Mouse (Mus musculus): ENCODE measurements around the gene Cd163. TPM values are rescaled to one million over a fixed set of nuclear protein-coding genes. Genes with fewer than 3 reads are reported as not detected.
"Not testable (repeated sequence)": the region's sequence is repeated elsewhere in the genome, so short reads cannot be mapped to it uniquely, and the experiment has no call there.

Cd163 gene
- polyA plus RNA-seq, 1 experiment from 2014 or later, result 0.51 TPM

GRCm38 (mm10) chr6:124278291-124278690 lies 26.2 kb upstream of the Cd163 start:
- TF ChIP-seq CTCF (IDR thresholded peaks at IDR 0.05; ENCODE audit: low read depth), result no peak
- no peak overlapping the region for H3K4me3 ChIP-seq (ENCODE audit: low read depth, low read length)
- H3K4me1 ChIP-seq (replicated peaks; ENCODE audit: control insufficient read depth, insufficient read depth, low read length), result no peaks in the 10 kb centered on the region
- H3K4me2 ChIP-seq (replicated peaks; ENCODE audit: low read depth), result no peak overlapping the region
- no peaks in the 10 kb centered on the region for H3K36me3 ChIP-seq (ENCODE audit: control insufficient read depth, insufficient read depth)
- WGBS, result 75% methylated on average over 5 of the region's 5 CpGs
- no peak for ATAC-seq
- H3K9ac ChIP-seq (ENCODE audit: low read depth, low read length), result no peak overlapping the region
- H3K27me3 ChIP-seq (replicated peaks; ENCODE audit: control insufficient read depth, insufficient read depth, low read length), result no peaks in the 10 kb centered on the region
- H3K27ac ChIP-seq (ENCODE audit: low read depth, low read length), result no peak overlapping the region
- no peaks in the 10 kb centered on the region for H3K9me3 ChIP-seq (ENCODE audit: control insufficient read depth)

- 87% methylated on average over 4 of the region's 4 CpGs for WGBS
- Histone ChIP-seq H3K27me3 (replicated peaks; ENCODE audit: control insufficient read depth, insufficient read depth, low read length) (no peaks in the 10 kb centered on the region), H3K4me3 (ENCODE audit: low read depth, low read length) (no peak overlapping the region), H3K36me3 (ENCODE audit: control insufficient read depth, insufficient read depth) (no peaks in the 10 kb centered on the region), H3K4me1 (replicated peaks; ENCODE audit: control insufficient read depth, insufficient read depth, low read length) (no peaks in the 10 kb centered on the region), H3K27ac (ENCODE audit: low read depth, low read length) (no peak overlapping the region), H3K9ac (ENCODE audit: low read depth, low read length) (no peak overlapping the region), H3K4me2 (replicated peaks; ENCODE audit: low read depth) (no peak overlapping the region), H3K9me3 (ENCODE audit: control insufficient read depth) (no peaks in the 10 kb centered on the region)
- no peak for TF ChIP-seq CTCF (IDR thresholded peaks at IDR 0.05; ENCODE audit: low read depth)
- ATAC-seq, result no peak
These were observed 21.7 kb upstream of the Cd163 start for GRCm38 (mm10) chr6:124282731-124283130.

DNA sequence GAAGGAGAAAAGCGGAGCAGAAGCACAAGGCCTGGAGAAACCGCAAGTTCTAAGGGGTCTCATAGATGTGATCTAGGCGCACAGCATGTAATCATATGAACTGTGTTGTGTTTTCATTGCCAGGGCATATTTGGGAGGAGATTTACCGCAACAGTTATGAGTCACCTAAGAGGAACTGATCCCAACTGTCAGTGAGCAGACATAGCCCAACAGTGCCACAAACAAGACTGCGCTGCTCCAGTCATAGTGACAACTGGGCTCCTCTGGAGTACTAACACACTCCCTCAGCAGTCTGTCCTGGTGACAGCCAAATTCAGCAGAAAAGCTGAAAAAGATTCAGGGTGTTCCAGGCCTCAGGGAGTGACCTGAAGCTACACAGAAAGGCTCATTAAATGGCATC lies 7.1 kb upstream of the Cd163 start:
- H3K9ac ChIP-seq (ENCODE audit: low read depth, low read length); ATAC-seq; H3K4me2 ChIP-seq (replicated peaks; ENCODE audit: low read depth); H3K36me3 ChIP-seq (ENCODE audit: control insufficient read depth, insufficient read depth); H3K4me1 ChIP-seq (replicated peaks; ENCODE audit: control insufficient read depth, insufficient read depth, low read length); H3K4me3 ChIP-seq (ENCODE audit: low read depth, low read length); H3K27ac ChIP-seq (ENCODE audit: low read depth, low read length); H3K9me3 ChIP-seq (ENCODE audit: control insufficient read depth); H3K27me3 ChIP-seq (replicated peaks; ENCODE audit: control insufficient read depth, insufficient read depth, low read length): not testable (repeated sequence)
- 95% methylated on average over 4 of the region's 5 CpGs for WGBS

- Histone ChIP-seq H3K4me2 (replicated peaks; ENCODE audit: low read depth) (no peak overlapping the region), H3K4me3 (ENCODE audit: low read depth, low read length) (no peak overlapping the region), H3K27ac (ENCODE audit: low read depth, low read length) (no peak overlapping the region), H3K9ac (ENCODE audit: low read depth, low read length) (no peak overlapping the region), H3K36me3 (ENCODE audit: control insufficient read depth, insufficient read depth) (no peaks in the 10 kb centered on the region), H3K27me3 (replicated peaks; ENCODE audit: control insufficient read depth, insufficient read depth, low read length) (no peaks in the 10 kb centered on the region), H3K4me1 (replicated peaks; ENCODE audit: control insufficient read depth, insufficient read depth, low read length) (no peaks in the 10 kb centered on the region), H3K9me3 (ENCODE audit: control insufficient read depth) (no peaks in the 10 kb centered on the region)
- 73% methylated on average over 3 of the region's 3 CpGs for WGBS
- TF ChIP-seq CTCF (IDR thresholded peaks at IDR 0.05; ENCODE audit: low read depth), result no peak
- ATAC-seq, result no peak
These were observed 2.8 kb upstream of the Cd163 start for GRCm38 (mm10) chr6:124301447-124302192.

GRCm38 (mm10) chr6:124308935-124309334 lies 4.5 kb downstream of the Cd163 start:
- no peak for ATAC-seq
- Histone ChIP-seq H3K4me2 (replicated peaks; ENCODE audit: low read depth) (no peak overlapping the region), H3K4me3 (ENCODE audit: low read depth, low read length) (no peak overlapping the region), H3K27ac (ENCODE audit: low read depth, low read length) (no peak overlapping the region), H3K9ac (ENCODE audit: low read depth, low read length) (no peak overlapping the region), H3K36me3 (ENCODE audit: control insufficient read depth, insufficient read depth) (no peaks in the 10 kb centered on the region), H3K27me3 (replicated peaks; ENCODE audit: control insufficient read depth, insufficient read depth, low read length) (no peaks in the 10 kb centered on the region), H3K4me1 (replicated peaks; ENCODE audit: control insufficient read depth, insufficient read depth, low read length) (no peaks in the 10 kb centered on the region), H3K9me3 (ENCODE audit: control insufficient read depth) (no peaks in the 10 kb centered on the region)
- no peak for TF ChIP-seq CTCF (IDR thresholded peaks at IDR 0.05; ENCODE audit: low read depth)
- 81% methylated on average over 8 of the region's 8 CpGs for WGBS

- WGBS, result 82% methylated on average over 6 of the region's 6 CpGs
- no peak for ATAC-seq
- no peak overlapping the region for H3K4me3 ChIP-seq (ENCODE audit: low read depth, low read length)
- H3K36me3 ChIP-seq (ENCODE audit: control insufficient read depth, insufficient read depth), result no peaks in the 10 kb centered on the region
- no peaks in the 10 kb centered on the region for H3K4me1 ChIP-seq (replicated peaks; ENCODE audit: control insufficient read depth, insufficient read depth, low read length)
- H3K9ac ChIP-seq (ENCODE audit: low read depth, low read length), result no peak overlapping the region
- H3K27me3 ChIP-seq (replicated peaks; ENCODE audit: control insufficient read depth, insufficient read depth, low read length), result no peaks in the 10 kb centered on the region
- TF ChIP-seq CTCF (IDR thresholded peaks at IDR 0.05; ENCODE audit: low read depth), result no peak
- no peaks in the 10 kb centered on the region for H3K9me3 ChIP-seq (ENCODE audit: control insufficient read depth)
- no peak overlapping the region for H3K27ac ChIP-seq (ENCODE audit: low read depth, low read length)
- no peak overlapping the region for H3K4me2 ChIP-seq (replicated peaks; ENCODE audit: low read depth)
These were observed 7.8 kb downstream of the Cd163 start for GRCm38 (mm10) chr6:124312292-124312691.
